26 mouse cellular contexts compared by ENCODE assay signal in genomic region chr7:138137934-138138333, GRCm38 (mm10).
DNase-seq lines count a peak whose midpoint lies in the region; ATAC-seq and TF ChIP-seq lines count a peak whose summit lies in the region.
"Had no signal": no experiment of that assay in that cellular context is flagged by ENCODE, and none has a peak within 500 bp of the region (broad histone marks: within the 10 kb centered on the region; RNA-seq: fewer than 3 reads in every experiment).

No protein-coding gene starts in this region.

- no peaks in the 10 kb centered on the region for H3K27me3 ChIP-seq in hindbrain, postnatal 0 days (ENCODE audit: insufficient read depth, low read length)
- H3K27me3 ChIP-seq in hindbrain, embryonic 14.5 days (ENCODE audit: control insufficient read depth, insufficient read depth, low read length), result no peaks in the 10 kb centered on the region
- no peaks in the 10 kb centered on the region for H3K27me3 ChIP-seq in midbrain, embryonic 15.5 days (replicated peaks)
- no peaks in the 10 kb centered on the region for H3K27me3 ChIP-seq in midbrain, embryonic 10.5 days (ENCODE audit: low read depth, poor library complexity, severe bottlenecking)
- no peaks in the 10 kb centered on the region for H3K27me3 ChIP-seq in midbrain, postnatal 0 days (ENCODE audit: insufficient read depth, low read length)
- H3K27me3 ChIP-seq in neural tube, embryonic 15.5 days (replicated peaks), result no peaks in the 10 kb centered on the region
- H3K27me3 ChIP-seq: embryonic facial prominence, embryonic 12.5 days; heart, embryonic 12.5 days; heart, embryonic 15.5 days; hindbrain, embryonic 13.5 days had no signal

- DNase-seq in hindbrain, postnatal 0 days (ENCODE audit: low spot score), result peak; percentile 34
- no peak for DNase-seq in hindbrain, embryonic 14.5 days (ENCODE audit: low spot score)
- no peak for DNase-seq in midbrain, embryonic 10.5 days (ENCODE audit: low spot score)
- DNase-seq in brain, adult 2 months (ENCODE audit: low read depth, low spot score), result peak; percentile 24
- DNase-seq in midbrain, postnatal 0 days (ENCODE audit: low spot score), result peak; percentile 36
- DNase-seq: adrenal gland, adult 8-10 months; adrenal gland, postnatal 25 days; cerebellum, adult 11 months; cerebellum, adult 2 months; cerebellum, adult 9-11 months; cerebellum, postnatal 25 days; gastrocnemius, postnatal 10 days; gastrocnemius, postnatal 36 days; heart, postnatal 10 days; heart, postnatal 36 days had no signal

- WGBS in hindbrain, postnatal 0 days, result 32% methylated on average over 1 of the region's 1 CpGs
- WGBS in hindbrain, embryonic 14.5 days, result 57% methylated on average over 1 of the region's 1 CpGs
- 32% methylated on average over 1 of the region's 1 CpGs for WGBS in midbrain, embryonic 15.5 days
- WGBS in midbrain, embryonic 10.5 days, result 58% methylated on average over 1 of the region's 1 CpGs
- 16% methylated on average over 1 of the region's 1 CpGs for WGBS in midbrain, postnatal 0 days
- 28% methylated on average over 1 of the region's 1 CpGs for WGBS in neural tube, embryonic 15.5 days

- no peak for ATAC-seq in hindbrain, postnatal 0 days
- ATAC-seq in hindbrain, embryonic 14.5 days (ENCODE audit: low FRiP score), result no peak
- ATAC-seq in midbrain, embryonic 15.5 days (replicated peaks), result 0 out of 2 replicates have a peak, but pooled peaks have one; percentile 52
- ATAC-seq in midbrain, postnatal 0 days (ENCODE audit: low FRiP score), result no peak
- no peak for ATAC-seq in neural tube, embryonic 15.5 days (ENCODE audit: low FRiP score)
- ATAC-seq: activated CD4-positive, CD25-positive, alpha-beta regulatory T cell, adult 4 months; CD4-positive, CD25-positive, alpha-beta regulatory T cell, adult 4 months; forebrain, embryonic 16.5 days had no signal

- no peak for TF ChIP-seq CTCF in hindbrain, postnatal 0 days (IDR thresholded peaks at IDR 0.05; ENCODE audit: low read depth)
- no peak for TF ChIP-seq CTCF in midbrain, postnatal 0 days (IDR thresholded peaks at IDR 0.05)

- H3K4me2 ChIP-seq in hindbrain, postnatal 0 days (ENCODE audit: low read depth, low read length), result no peak overlapping the region
- no peak overlapping the region for H3K4me2 ChIP-seq in hindbrain, embryonic 14.5 days (replicated peaks)
- no peak overlapping the region for H3K4me2 ChIP-seq in midbrain, embryonic 15.5 days
- H3K4me2 ChIP-seq in midbrain, postnatal 0 days (ENCODE audit: low read depth, low read length, poor library complexity, severe bottlenecking), result no peak overlapping the region
- no peak overlapping the region for H3K4me2 ChIP-seq in neural tube, embryonic 15.5 days
- H3K4me2 ChIP-seq: embryonic facial prominence, embryonic 12.5 days; embryonic facial prominence, embryonic 15.5 days; heart, embryonic 12.5 days; heart, embryonic 15.5 days; hindbrain, embryonic 13.5 days had no signal

- no peaks in the 10 kb centered on the region; the same call in 1 of the 2 replicates for H3K4me1 ChIP-seq in hindbrain, postnatal 0 days (ENCODE audit: insufficient read depth, low read length)
- no peaks in the 10 kb centered on the region for H3K4me1 ChIP-seq in hindbrain, embryonic 14.5 days (replicated peaks; ENCODE audit: control insufficient read depth, insufficient read depth, low read length)
- 0 out of 2 replicates have a peak, but pooled peaks cover 2% of the 10 kb centered on the region for H3K4me1 ChIP-seq in midbrain, embryonic 15.5 days
- H3K4me1 ChIP-seq in midbrain, embryonic 10.5 days, result peaks cover 4% of the 10 kb centered on the region
- H3K4me1 ChIP-seq in midbrain, postnatal 0 days (ENCODE audit: insufficient read depth, low read length), result peaks cover 4% of the 10 kb centered on the region; the same call in 1 of the 2 replicates
- 0 out of 2 replicates have a peak, but pooled peaks cover 4% of the 10 kb centered on the region for H3K4me1 ChIP-seq in neural tube, embryonic 15.5 days
- H3K4me1 ChIP-seq: embryonic facial prominence, embryonic 12.5 days; embryonic facial prominence, embryonic 15.5 days; heart, embryonic 12.5 days; heart, embryonic 15.5 days; hindbrain, embryonic 10.5 days had no signal

- H3K9me3 ChIP-seq in hindbrain, postnatal 0 days (ENCODE audit: low read length), result no peaks in the 10 kb centered on the region
- no peaks in the 10 kb centered on the region for H3K9me3 ChIP-seq in hindbrain, embryonic 14.5 days (ENCODE audit: control insufficient read depth, low read length)
- no peaks in the 10 kb centered on the region for H3K9me3 ChIP-seq in midbrain, embryonic 15.5 days
- H3K9me3 ChIP-seq in midbrain, embryonic 10.5 days (replicated peaks), result no peaks in the 10 kb centered on the region
- no peaks in the 10 kb centered on the region for H3K9me3 ChIP-seq in midbrain, postnatal 0 days (ENCODE audit: low read length)
- H3K9me3 ChIP-seq in neural tube, embryonic 15.5 days (replicated peaks), result no peaks in the 10 kb centered on the region
- H3K9me3 ChIP-seq: embryonic facial prominence, embryonic 12.5 days; embryonic facial prominence, embryonic 15.5 days; heart, embryonic 12.5 days; heart, embryonic 15.5 days; hindbrain, embryonic 10.5 days; hindbrain, embryonic 13.5 days had no signal

- no peak overlapping the region for H3K9ac ChIP-seq in hindbrain, postnatal 0 days (replicated peaks; ENCODE audit: low read length)
- no peak overlapping the region for H3K9ac ChIP-seq in hindbrain, embryonic 14.5 days
- no peak overlapping the region for H3K9ac ChIP-seq in midbrain, embryonic 15.5 days
- H3K9ac ChIP-seq in midbrain, postnatal 0 days (replicated peaks; ENCODE audit: low read length, poor library complexity, severe bottlenecking), result no peak overlapping the region
- H3K9ac ChIP-seq in neural tube, embryonic 15.5 days (replicated peaks), result no peak overlapping the region
- H3K9ac ChIP-seq: embryonic facial prominence, embryonic 12.5 days; embryonic facial prominence, embryonic 15.5 days; heart, embryonic 12.5 days; heart, embryonic 15.5 days; hindbrain, embryonic 13.5 days had no signal

- H3K36me3 ChIP-seq in hindbrain, postnatal 0 days (ENCODE audit: insufficient read depth, low read length), result no peaks in the 10 kb centered on the region
- no peaks in the 10 kb centered on the region for H3K36me3 ChIP-seq in hindbrain, embryonic 14.5 days (replicated peaks; ENCODE audit: control insufficient read depth, insufficient read depth)
- no peaks in the 10 kb centered on the region for H3K36me3 ChIP-seq in midbrain, embryonic 15.5 days (replicated peaks)
- no peaks in the 10 kb centered on the region for H3K36me3 ChIP-seq in midbrain, embryonic 10.5 days
- no peaks in the 10 kb centered on the region for H3K36me3 ChIP-seq in midbrain, postnatal 0 days (ENCODE audit: insufficient read depth, low read length)
- no peaks in the 10 kb centered on the region for H3K36me3 ChIP-seq in neural tube, embryonic 15.5 days
- H3K36me3 ChIP-seq: embryonic facial prominence, embryonic 12.5 days; embryonic facial prominence, embryonic 15.5 days; heart, embryonic 12.5 days; heart, embryonic 15.5 days; hindbrain, embryonic 10.5 days; hindbrain, embryonic 13.5 days had no signal

- no peak overlapping the region for H3K27ac ChIP-seq in hindbrain, postnatal 0 days
- H3K27ac ChIP-seq in hindbrain, embryonic 14.5 days, result no peak overlapping the region
- H3K27ac ChIP-seq in midbrain, embryonic 15.5 days, result 0 out of 2 replicates have a peak overlapping the region, but pooled peaks have one; percentile 40
- no peak overlapping the region for H3K27ac ChIP-seq in midbrain, embryonic 10.5 days (replicated peaks)
- no peak overlapping the region for H3K27ac ChIP-seq in midbrain, postnatal 0 days (ENCODE audit: low read depth, low read length)
- no peak overlapping the region for H3K27ac ChIP-seq in neural tube, embryonic 15.5 days (replicated peaks)
- H3K27ac ChIP-seq: embryonic facial prominence, embryonic 12.5 days; embryonic facial prominence, embryonic 15.5 days; heart, embryonic 15.5 days; hindbrain, embryonic 10.5 days; hindbrain, embryonic 13.5 days had no signal

- no peak overlapping the region for H3K4me3 ChIP-seq in hindbrain, postnatal 0 days (ENCODE audit: low read length)
- no peak overlapping the region for H3K4me3 ChIP-seq in hindbrain, embryonic 14.5 days (replicated peaks; ENCODE audit: low read length)
- H3K4me3 ChIP-seq in midbrain, embryonic 15.5 days, result no peak overlapping the region
- no peak overlapping the region for H3K4me3 ChIP-seq in midbrain, embryonic 10.5 days
- no peak overlapping the region for H3K4me3 ChIP-seq in midbrain, postnatal 0 days (ENCODE audit: low read depth, low read length)
- H3K4me3 ChIP-seq in neural tube, embryonic 15.5 days (replicated peaks), result no peak overlapping the region
- H3K4me3 ChIP-seq: embryonic facial prominence, embryonic 12.5 days; embryonic facial prominence, embryonic 15.5 days; heart, embryonic 12.5 days; heart, embryonic 15.5 days; hindbrain, embryonic 10.5 days; hindbrain, embryonic 13.5 days had no signal

Comparison
In these comparisons a context has a peak if more than half of its experiments do, and no peak if none do; other contexts are left out.
1. DNase-seq: peak in hindbrain, postnatal 0 days (single experiment), brain, adult 2 months (single experiment) and midbrain, postnatal 0 days (single experiment); none in hindbrain, embryonic 14.5 days (single experiment) and midbrain, embryonic 10.5 days (single experiment).